Mouse (Mus musculus) neural tube, embryonic 11.5 days (tissue): ENCODE measurements around the gene Nol12. TPM values are rescaled to one million over a fixed set of nuclear protein-coding genes. Genes with fewer than 3 reads are reported as not detected.
A peak's percentile ranks its signal among the peaks of the same experiment; 100 is the strongest.

Experiments
- ATAC-seq: fragments of 200-750 bp; cut with Nextera tagmentation; 2 replicates; pipeline ENCODE4 v1.8.0; 2017; ENCODE audit warnings: moderate number of reproducible peaks, mild to moderate bottlenecking, moderate TSS enrichment, moderate library complexity; ENCODE audit not compliant: insufficient read depth, low FRiP score, low TSS enrichment
- DNase-seq: peaks from one replicate; pipeline ENCODE4 v3.0.0-alpha.2; 2015; ENCODE audit warnings: low spot score
- H3K27ac ChIP-seq: fragments of 300-500 bp; sonication (generic); 2 replicates; pipeline ENCODE4 v1.5.1; 2014; ENCODE audit warnings: low read depth, mild to moderate bottlenecking, low read length
- H3K27me3 ChIP-seq: fragments of 300-500 bp; sonication (generic); 2 replicates; pipeline ENCODE4 v1.6.1; 2014; ENCODE audit warnings: mild to moderate bottlenecking, low read length, mixed read lengths; ENCODE audit not compliant: control insufficient read depth, insufficient read depth
- H3K36me3 ChIP-seq: fragments of 300-500 bp; sonication (generic); 2 replicates; pipeline ENCODE4 v1.6.1; 2014; ENCODE audit warnings: mild to moderate bottlenecking, low read length, moderate library complexity, mixed read lengths; ENCODE audit not compliant: control insufficient read depth, insufficient read depth
- H3K4me1 ChIP-seq: fragments of 300-500 bp; sonication (generic); 2 replicates; pipeline ENCODE4 v1.6.1; 2014; ENCODE audit warnings: low read length, mixed read lengths; ENCODE audit not compliant: control insufficient read depth, insufficient read depth
- H3K4me2 ChIP-seq: fragments of 300-500 bp; sonication (generic); 2 replicates; pipeline ENCODE4 v1.6.1; 2014; ENCODE audit warnings: low read depth, mild to moderate bottlenecking, moderate library complexity
- H3K4me3 ChIP-seq: fragments of 300-500 bp; sonication (generic); 2 replicates; pipeline ENCODE4 v1.5.1; 2014; ENCODE audit warnings: low read depth, low read length
- H3K9ac ChIP-seq: fragments of 300-500 bp; sonication (generic); 2 replicates; pipeline ENCODE4 v1.6.1; 2014; ENCODE audit warnings: mild to moderate bottlenecking, low read length
- H3K9me3 ChIP-seq: fragments of 300-500 bp; sonication (generic); 2 replicates; pipeline ENCODE4 v1.6.1; 2016; ENCODE audit warnings: low read length; ENCODE audit not compliant: control insufficient read depth
- WGBS: fragments of 180-500 bp; shearing (Covaris S2); extraction: QIAGEN DNeasy Blood & Tissue Kit; methylation state at CpG from one replicate; pipeline ENCODE4 v1.1.7; 2014; 5-methylcytosine and 5-hydroxymethylcytosine counted together
- polyA plus RNA-seq: library from polyadenylated mRNA; unstranded; fragments of >200 nt; fragmentation: Nextera tagmentation; extraction: Ambion mirVana; gene quantifications from 2 replicates; pipeline ENCODE4 v1.2.1, GENCODE M21; 2014

Nol12 gene
- polyA plus RNA-seq, 1 experiment from 2014 or later: 55.9 TPM

GRCm38 (mm10) chr15:78899740-78900584, 34.8 kb upstream of the Nol12 start, which contains the start of gene Sh3bp1:
Gene Sh3bp1 (plus strand): TSS chr15:78899768.
- H3K36me3 ChIP-seq: no peaks in the 10 kb centered on the region
- peak; percentile 66 for DNase-seq
- peak within 1 kb of the TSS; percentile 30 for H3K9ac ChIP-seq
- peaks cover 12% of the 10 kb centered on the region for H3K4me1 ChIP-seq
- no peak within 1 kb of the TSS for H3K27ac ChIP-seq
- H3K9me3 ChIP-seq: no peaks in the 10 kb centered on the region
- ATAC-seq: no peak
- WGBS: 1% methylated on average over 46 of the region's 47 CpGs
- peak within 1 kb of the TSS; percentile 54 for H3K4me3 ChIP-seq
- H3K27me3 ChIP-seq: no peaks in the 10 kb centered on the region
- H3K4me2 ChIP-seq: peak within 1 kb of the TSS; percentile 91

- Histone ChIP-seq H3K9me3 (no peaks in the 10 kb centered on the region), H3K27me3 (no peaks in the 10 kb centered on the region), H3K36me3 (no peaks in the 10 kb centered on the region), H3K4me1 (peaks cover 11% of the 10 kb centered on the region), H3K4me2 (peak overlapping the region; percentile 91), H3K27ac (no peak overlapping the region), H3K9ac (peak overlapping the region; percentile 30), H3K4me3 (peak overlapping the region; percentile 54)
- DNase-seq (no peak), ATAC-seq (no peak)
- WGBS: 18% methylated on average over 18 of the region's 18 CpGs
Observed at GRCm38 (mm10) chr15:78900585-78901421, 33.9 kb upstream of the Nol12 start.

- DNase-seq (no peak), ATAC-seq (no peak)
- Histone ChIP-seq H3K4me3 (peak overlapping the region; percentile 54), H3K9me3 (no peaks in the 10 kb centered on the region), H3K9ac (no peak overlapping the region; the same call in 1 of the 2 replicates), H3K4me2 (peak overlapping the region; percentile 91), H3K36me3 (no peaks in the 10 kb centered on the region; the same call in 1 of the 2 replicates), H3K27ac (no peak overlapping the region), H3K4me1 (peaks cover 9% of the 10 kb centered on the region), H3K27me3 (no peaks in the 10 kb centered on the region)
- 36% methylated on average over 8 of the region's 8 CpGs for WGBS
Observed at GRCm38 (mm10) chr15:78901422-78901789, 33.3 kb upstream of the Nol12 start.

- no peak overlapping the region for H3K9ac ChIP-seq
- ATAC-seq: 0 out of 2 replicates have a peak, but pooled peaks have one; percentile 13
- 10% methylated on average over 2 of the region's 2 CpGs for WGBS
- no peaks in the 10 kb centered on the region for H3K9me3 ChIP-seq
- H3K4me1 ChIP-seq: peaks cover 9% of the 10 kb centered on the region
- peak; percentile 80 for DNase-seq
- H3K4me3 ChIP-seq: no peak overlapping the region
- H3K4me2 ChIP-seq: no peak overlapping the region
- no peak overlapping the region for H3K27ac ChIP-seq
- no peaks in the 10 kb centered on the region for H3K27me3 ChIP-seq
- no peaks in the 10 kb centered on the region; the same call in 1 of the 2 replicates for H3K36me3 ChIP-seq
Observed at GRCm38 (mm10) chr15:78903243-78903642, 31.5 kb upstream of the Nol12 start.

- no peaks in the 10 kb centered on the region for H3K4me1 ChIP-seq
- no peak overlapping the region for H3K4me3 ChIP-seq
- H3K27ac ChIP-seq: no peak overlapping the region
- ATAC-seq: no peak
- 86% methylated on average over 7 of the region's 7 CpGs for WGBS
- DNase-seq: no peak
- no peaks in the 10 kb centered on the region; the same call in 1 of the 2 replicates for H3K36me3 ChIP-seq
- H3K27me3 ChIP-seq: no peaks in the 10 kb centered on the region
- H3K9ac ChIP-seq: no peak overlapping the region
- H3K4me2 ChIP-seq: no peak overlapping the region
- no peaks in the 10 kb centered on the region for H3K9me3 ChIP-seq
Observed at GRCm38 (mm10) chr15:78908399-78908798, 26.3 kb upstream of the Nol12 start.

- no peaks in the 10 kb centered on the region for H3K9me3 ChIP-seq
- ATAC-seq (no peak), DNase-seq (no peak)
- H3K27me3 ChIP-seq: no peaks in the 10 kb centered on the region
- no peaks in the 10 kb centered on the region; the same call in 1 of the 2 replicates for H3K36me3 ChIP-seq
- H3K4me1 ChIP-seq: no peaks in the 10 kb centered on the region
- no peak overlapping the region for H3K4me3 ChIP-seq
- no peak overlapping the region for H3K9ac ChIP-seq
- no peak overlapping the region for H3K27ac ChIP-seq
- no peak overlapping the region for H3K4me2 ChIP-seq
- WGBS: 92% methylated on average over 8 of the region's 8 CpGs
Observed at GRCm38 (mm10) chr15:78908982-78909381, 25.8 kb upstream of the Nol12 start.

GRCm38 (mm10) chr15:78912040-78912439, 22.7 kb upstream of the Nol12 start:
- H3K27ac ChIP-seq: no peak overlapping the region
- no peak overlapping the region for H3K4me3 ChIP-seq
- no peak overlapping the region for H3K9ac ChIP-seq
- no peaks in the 10 kb centered on the region for H3K36me3 ChIP-seq
- peaks cover 20% of the 10 kb centered on the region for H3K4me1 ChIP-seq
- WGBS: 34% methylated on average over 9 of the region's 9 CpGs
- H3K9me3 ChIP-seq: no peaks in the 10 kb centered on the region
- DNase-seq (peak; percentile 52), ATAC-seq (no peak)
- H3K27me3 ChIP-seq: no peaks in the 10 kb centered on the region
- H3K4me2 ChIP-seq: no peak overlapping the region

GRCm38 (mm10) chr15:78913632-78914090, 21.1 kb upstream of the Nol12 start, which contains the start of gene Pdxp:
Gene Pdxp (plus strand): TSS chr15:78913919.
- Histone ChIP-seq H3K4me3 (peak within 1 kb of the TSS; percentile 75), H3K4me1 (peaks cover 20% of the 10 kb centered on the region), H3K4me2 (peak within 1 kb of the TSS; percentile 97), H3K27me3 (no peaks in the 10 kb centered on the region), H3K9me3 (no peaks in the 10 kb centered on the region), H3K27ac (peak within 1 kb of the TSS; percentile 91), H3K9ac (peak within 1 kb of the TSS; percentile 85), H3K36me3 (peaks cover 6% of the 10 kb centered on the region)
- peak; percentile 92 for ATAC-seq
- DNase-seq: peak; percentile 98
- under 1% methylated on average over 51 of the region's 51 CpGs for WGBS
